Mouse (Mus musculus) ovary, postnatal 10 days (tissue): ENCODE measurements around the gene Uxt.

Source experiments
- DNase-seq: peaks from one replicate; pipeline ENCODE4 v3.0.0; 2022; ENCODE audit warnings: low spot score

Uxt gene

DNA sequence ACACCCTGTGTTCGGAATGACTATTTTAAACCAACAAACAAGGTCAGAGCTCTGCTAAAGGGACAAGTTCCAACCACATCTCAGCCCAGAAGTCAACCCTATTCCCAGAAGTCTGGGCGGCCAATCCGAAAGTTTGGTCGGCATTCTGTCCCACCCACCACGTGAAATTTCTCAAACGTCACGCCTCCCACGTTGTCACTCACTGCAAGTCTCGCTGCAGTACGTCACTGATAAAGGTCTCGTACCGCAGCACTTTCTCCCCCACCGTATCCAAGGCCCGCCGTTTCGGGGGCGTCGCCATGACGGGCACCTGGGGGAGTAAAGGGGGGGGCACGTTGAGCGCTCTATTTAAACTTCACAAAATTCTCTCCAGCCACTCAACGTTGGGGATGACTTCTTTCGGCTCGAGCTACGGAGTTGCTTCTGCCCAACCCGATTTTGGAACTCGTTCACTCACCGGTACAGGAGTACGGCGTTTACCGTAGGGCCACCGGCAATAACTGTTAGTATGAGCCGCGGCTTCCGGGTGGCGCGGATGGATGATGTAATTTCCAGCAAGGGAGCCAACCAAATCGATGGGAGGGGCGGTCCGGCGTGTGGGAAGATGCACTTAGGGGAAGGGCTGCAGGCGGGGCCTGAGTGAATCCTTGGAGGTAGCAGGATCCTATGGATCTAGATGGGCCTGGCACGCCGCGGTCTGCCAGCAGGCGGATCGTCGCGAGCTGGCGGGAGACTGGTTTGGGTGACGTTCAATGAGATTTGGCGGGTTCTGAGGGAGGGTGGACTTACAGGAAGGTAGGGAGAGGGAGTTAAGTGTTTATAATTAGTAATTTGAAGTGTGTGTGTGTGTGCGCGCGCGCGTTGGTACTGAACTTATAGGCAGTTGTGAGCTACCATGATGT, at the start of gene Uxt:
Gene Uxt (minus strand): TSS at position 541 of the 902 bp plus-strand sequence.
- DNase-seq: peak; percentile 60

DNA sequence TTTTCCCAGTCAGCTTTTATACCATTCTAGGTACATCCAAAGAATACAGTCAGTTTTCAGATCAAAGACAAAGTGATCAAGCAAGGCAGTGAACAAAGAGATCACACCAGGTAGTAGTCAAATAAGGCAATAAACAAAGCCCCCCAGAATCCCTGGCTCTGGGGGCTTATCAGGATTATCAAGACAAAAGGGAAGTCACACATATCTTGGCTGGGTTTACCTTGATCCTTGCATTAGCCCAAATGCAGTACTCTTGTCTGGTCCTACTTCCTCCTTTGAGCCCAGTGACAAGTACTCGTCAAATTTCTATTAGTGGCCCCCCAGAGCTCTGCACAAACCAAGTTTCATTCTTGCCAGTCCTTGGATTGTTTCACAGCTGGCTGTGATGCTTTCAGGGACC, 19.1 kb upstream of the Uxt start:
- DNase-seq: no peak

DNA sequence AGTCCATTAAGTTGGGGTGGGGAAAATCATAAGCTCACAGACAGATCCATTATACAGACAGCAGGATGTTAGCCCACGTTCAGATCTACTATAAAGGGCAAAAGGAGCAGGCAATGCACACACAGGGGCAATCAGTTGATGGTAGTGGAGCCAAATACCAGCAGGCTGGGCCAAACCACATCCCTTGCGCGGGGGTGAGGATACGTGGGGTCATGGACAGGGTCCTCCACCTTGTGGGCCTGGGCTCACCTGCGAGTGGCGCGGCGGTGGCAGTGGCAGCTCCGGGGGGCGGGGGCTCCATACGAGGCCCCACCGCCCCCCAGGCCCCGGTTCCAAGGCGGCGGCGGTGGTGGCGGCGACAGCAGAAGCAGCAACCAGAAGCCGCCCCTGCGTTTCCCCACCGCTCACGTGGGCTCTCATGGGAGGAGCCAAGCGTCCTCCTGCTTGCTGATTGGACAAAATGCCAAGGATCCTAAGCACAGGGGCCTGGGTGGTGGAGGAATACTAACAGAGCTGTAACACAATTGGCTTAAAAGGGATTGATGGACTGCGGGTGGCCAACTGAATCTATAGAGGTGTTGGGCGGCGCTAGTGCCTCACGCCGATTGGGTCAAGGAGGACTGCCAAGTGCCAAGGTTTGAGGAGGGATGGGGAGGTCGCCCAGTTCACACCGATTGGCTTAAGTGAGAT, 11.5 kb downstream of the Uxt start, which contains the start of gene Elk1:
Gene Elk1 (minus strand): TSS at position 418 of the 690 bp plus-strand sequence.
- DNase-seq: peak; percentile 40

DNA sequence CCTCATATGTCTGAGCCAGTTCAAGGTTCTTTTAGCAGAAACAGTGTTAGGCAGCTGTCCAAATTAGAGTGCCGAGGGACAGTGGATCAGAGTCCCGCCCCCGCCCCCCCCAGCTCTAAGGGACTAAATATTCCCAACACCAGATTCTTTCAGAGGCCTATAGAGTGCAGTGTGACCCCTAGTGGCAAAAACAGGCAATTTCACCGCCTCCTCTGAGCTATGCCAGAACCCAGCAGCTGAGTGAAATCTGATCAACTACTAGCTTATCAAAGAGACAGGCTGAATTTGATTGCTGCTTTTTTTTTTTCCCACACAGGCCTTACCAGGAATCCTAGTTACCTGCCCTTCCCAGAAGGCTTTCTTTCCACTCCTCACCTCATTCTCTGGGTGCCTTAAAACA, 15.8 kb downstream of the Uxt start:
- no peak for DNase-seq

DNA sequence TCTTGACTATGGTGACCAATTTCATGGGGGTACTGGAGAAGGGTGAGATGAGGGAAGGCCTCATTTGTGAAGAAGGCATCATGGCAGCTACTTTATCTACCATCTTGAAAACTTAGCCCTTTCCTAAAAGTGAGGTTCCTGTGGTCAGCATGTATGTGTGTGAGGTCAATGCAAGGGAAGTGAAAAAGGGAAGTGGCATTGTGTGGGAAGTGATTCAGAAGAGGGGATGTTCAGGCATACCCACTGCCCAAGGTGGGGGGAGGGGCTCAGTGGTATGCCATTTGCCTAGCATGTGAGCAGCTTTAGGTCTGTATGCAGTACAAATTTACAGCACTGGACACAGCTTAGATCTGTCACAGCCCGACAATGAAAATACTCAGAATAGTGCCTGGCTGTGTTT, 29.9 kb downstream of the Uxt start:
- DNase-seq: no peak

DNA sequence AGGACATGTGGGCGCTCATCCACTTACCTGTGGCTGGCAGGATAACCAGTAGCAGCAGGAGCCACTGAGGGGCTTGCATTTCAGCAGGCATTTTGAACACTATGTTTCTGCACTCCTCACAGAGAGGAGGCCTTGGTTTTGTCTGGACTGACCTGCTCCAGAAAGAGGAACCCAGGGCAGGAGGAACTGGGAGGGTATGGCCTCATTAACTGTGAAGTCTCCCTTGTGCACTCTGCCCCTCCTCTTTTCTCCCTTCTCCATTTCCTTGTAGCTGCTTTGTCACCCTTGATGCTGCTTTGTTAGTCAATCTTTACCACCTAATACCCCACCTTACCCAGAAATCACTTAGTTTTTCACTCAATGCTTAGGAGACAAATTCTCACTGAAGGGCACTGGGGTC, 30.5 kb downstream of the Uxt start, which contains the start of gene Cfp:
Gene Cfp (minus strand): TSS at position 192 of the 400 bp plus-strand sequence.
- no peak for DNase-seq

DNA sequence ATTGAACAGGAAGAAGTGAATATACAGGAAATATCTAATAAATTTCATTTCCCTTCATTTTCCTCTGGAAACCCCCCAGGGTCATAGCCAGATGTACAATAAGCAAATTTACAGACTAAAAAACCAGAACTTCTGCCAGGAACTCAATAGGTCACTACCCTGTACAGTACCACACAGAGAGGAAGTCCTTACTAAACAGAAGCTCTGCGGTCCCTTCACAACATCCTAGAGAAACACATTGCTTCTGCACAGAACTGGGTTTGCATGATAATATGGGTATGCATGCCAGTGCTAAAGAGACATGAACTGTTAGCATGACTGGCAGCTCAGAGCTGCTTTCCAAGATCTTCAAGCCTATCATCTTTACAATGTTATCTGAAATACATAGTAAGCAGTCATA, 32.0 kb downstream of the Uxt start:
- DNase-seq: no peak

DNA sequence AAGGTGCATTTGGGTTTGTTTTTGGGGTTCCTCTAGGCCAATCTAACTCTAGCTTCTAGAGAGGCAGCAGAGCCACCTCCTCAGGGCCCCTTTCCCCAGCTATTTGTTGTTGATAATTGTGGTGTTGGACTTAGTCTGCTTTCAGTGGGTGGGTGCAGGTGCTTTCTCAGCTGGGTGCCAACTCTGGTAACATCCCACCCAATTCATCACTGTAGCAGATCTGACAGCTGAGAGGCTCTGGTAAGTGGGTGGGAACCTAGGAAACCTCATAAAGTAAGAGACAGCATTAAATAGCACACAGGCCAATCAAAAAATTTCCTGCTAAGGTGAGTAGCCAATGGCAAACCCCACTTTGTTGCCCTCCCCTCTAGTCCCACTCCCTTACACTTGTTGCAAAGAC, 36.8 kb downstream of the Uxt start:
- DNase-seq: no peak

DNA sequence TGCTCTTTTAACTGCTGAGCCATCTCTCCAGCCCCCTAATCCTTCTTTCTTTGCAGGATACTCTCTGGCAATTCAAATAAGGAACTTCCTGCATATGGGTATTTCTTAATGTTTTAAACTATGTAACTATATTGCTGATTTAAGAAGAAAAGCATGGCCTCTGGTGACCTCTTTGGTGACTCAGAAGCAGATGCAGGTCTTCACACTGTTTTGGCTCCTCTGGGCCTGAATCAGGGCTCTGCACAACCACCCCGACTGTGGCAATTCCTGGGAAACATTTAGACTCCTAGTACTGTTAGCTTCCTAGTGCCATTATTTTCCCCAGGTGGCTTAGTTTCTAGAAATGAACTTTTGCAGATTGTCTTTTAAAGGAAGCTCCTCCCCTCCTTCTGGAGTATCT, 38.3 kb downstream of the Uxt start:
- no peak for DNase-seq

DNA sequence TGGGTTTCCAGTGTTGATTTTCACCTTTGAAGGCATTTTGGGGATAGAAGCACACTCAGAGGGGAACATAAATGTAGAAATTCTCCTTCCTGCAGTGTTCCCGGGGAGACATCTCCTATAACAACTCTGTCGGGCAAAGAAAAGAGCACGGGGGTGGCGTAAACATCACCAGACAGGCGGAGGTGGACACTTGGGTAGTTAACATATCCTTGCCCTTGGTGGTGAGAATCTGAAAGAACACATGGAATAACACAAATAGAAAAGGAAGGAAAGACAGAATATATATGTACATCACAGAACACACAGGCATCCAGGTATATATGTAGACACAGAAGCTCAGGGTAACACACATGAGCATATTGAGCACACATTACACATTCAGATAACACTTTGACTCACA, 40.5 kb downstream of the Uxt start:
- DNase-seq: no peak

DNA sequence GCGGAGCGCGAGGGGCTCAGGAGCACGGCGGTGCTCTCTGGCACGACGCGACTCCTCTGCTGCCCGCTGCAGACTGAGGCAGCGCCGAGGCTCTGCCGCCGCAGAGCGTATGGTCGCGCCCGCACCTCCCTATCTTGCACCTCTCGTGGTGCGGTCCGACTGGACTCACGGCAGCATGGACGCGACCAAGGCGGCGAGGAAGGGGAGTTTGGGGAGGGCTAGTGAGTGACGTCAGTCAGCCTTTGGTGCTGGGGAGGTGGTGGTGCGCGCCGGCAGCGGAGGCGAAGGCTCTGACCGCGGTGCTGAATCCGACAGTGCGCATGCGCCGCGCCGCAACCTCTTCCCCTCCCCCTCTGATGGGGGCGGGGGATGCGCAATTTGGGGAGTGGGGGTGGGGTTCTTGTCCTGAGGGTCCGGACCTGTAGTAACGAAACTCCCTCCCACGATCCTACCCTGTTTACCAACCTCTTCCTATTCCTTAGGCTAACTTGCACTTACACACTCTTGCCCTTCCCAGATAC, 40.9 kb downstream of the Uxt start, which contains the start of gene Syn1:
Gene Syn1 (minus strand): TSS at position 161 of the 521 bp plus-strand sequence.
- peak; percentile 27 for DNase-seq

DNA sequence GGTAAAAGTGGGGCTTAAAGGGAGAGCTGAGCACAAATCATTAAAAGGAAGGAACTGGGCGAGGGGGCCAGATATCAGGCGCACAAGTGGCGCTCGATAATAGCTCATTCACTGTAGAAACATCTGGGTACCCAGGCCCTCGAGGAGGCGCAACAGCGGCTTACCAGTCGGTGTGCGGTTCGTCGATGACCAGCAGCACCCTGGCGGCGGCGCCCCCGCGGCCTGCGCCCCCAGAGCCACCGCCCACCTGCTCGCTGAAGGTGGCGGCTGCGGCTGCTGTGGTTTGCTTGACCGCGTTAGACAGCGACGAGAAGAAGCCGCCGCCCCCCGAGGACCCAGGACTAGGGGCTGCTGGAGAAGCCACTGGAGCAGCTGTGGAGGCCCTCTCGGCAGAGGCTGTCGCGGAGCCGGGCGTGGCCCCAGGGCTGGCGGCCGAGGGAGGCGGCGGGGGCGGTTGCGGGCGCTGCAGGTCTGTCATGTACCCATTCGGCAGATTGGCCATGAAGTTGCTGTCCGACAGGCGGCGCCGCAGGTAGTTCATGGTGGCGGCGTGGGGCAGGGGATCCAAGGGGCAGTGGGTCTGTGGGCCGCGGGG, 41.5 kb downstream of the Uxt start:
- no peak for DNase-seq

DNA sequence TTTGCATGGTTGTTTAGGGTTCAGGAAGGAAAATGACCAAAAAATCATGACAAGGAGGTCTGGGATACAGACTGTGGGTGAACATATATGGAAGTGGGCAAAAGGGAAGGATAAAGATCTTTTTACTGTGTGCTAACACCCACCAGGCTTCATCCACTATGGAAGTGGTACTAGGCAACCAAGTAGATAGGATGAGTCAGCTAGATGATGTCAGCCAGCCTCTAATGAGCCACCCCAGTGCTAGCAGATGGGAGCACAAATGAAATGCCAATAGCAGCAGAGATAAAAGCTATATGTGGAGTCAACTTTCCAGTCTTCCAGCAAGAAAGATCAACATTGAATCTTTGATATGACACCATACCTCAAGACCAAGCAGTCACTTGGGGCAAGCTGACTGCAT, 46.7 kb downstream of the Uxt start:
- no peak for DNase-seq

DNA sequence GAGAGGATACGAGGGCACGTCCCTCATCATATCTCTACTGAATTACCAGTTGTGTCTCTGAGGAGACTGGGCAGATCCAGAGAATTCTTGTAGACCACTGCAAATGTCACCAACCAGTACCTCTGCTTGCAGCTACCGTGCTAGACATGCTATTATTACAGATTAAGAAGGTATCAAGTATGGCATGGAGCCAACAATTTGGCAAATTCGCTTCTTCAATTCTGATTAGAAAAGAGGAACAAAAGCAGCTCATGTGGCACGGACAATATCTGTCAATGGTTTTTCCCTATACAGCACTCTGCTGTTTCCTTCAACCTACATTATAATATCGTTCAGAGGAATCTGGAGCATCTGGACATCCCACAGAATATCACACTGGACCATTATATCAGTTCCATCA, 48.1 kb downstream of the Uxt start:
- DNase-seq: no peak

DNA sequence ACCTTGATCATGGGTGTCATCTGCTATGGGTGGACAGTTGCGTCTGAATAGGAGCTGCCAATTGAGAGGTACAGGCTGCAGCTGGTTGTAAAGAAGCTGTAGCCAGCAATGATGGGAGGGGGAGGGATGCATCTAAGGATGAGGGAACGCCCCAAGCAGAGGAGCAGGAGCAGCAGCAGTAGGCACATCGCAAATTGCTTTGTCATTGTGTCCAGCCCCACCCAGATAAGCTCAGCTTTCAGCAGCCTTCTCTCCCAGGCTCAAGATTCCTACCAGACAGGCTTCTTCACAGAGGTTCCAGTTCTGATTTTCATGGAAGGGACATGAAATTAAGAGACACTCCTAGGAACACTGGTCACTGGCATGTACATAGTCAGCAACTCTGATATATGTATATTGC, 51.7 kb downstream of the Uxt start:
- DNase-seq: no peak
